Mouse (Mus musculus) heart, postnatal 25 days (tissue): Measurements from ENCODE around the gene P2ry10. TPM values are rescaled to one million over a fixed set of nuclear protein-coding genes. Genes with fewer than 3 reads are reported as not detected.

Experiments used
- total RNA-seq, 2 experiments: library from RNA; stranded (reverse); gene quantifications; 2 replicates each; pipeline ENCODE4 v1.2.3; 2021

Gene P2ry10
- total RNA-seq, 2 experiments from 2014 or later, result 0.13 to 0.22 TPM

Other genes starting within 250 kb of the P2ry10 start
- 1 to 10 TPM in 1 of 2 experiments, under 1 TPM in 1; 0.99 to 1.1 TPM for gene Rtl3, start 247.8 kb upstream of the P2ry10 start, total RNA-seq
- gene Lpar4, start 167.9 kb upstream of the P2ry10 start, total RNA-seq, result 1 to 10 TPM; 1.6 to 2.3 TPM
- 1 to 10 TPM; 1.5 to 2.2 TPM for gene P2ry10b, start 60.4 kb downstream of the P2ry10 start, total RNA-seq
- under 1 TPM; 0.14 to 0.18 TPM for gene Gpr174, start 167.4 kb downstream of the P2ry10 start, total RNA-seq